Mouse (Mus musculus): ENCODE data around the gene Pdlim5.

DNA sequence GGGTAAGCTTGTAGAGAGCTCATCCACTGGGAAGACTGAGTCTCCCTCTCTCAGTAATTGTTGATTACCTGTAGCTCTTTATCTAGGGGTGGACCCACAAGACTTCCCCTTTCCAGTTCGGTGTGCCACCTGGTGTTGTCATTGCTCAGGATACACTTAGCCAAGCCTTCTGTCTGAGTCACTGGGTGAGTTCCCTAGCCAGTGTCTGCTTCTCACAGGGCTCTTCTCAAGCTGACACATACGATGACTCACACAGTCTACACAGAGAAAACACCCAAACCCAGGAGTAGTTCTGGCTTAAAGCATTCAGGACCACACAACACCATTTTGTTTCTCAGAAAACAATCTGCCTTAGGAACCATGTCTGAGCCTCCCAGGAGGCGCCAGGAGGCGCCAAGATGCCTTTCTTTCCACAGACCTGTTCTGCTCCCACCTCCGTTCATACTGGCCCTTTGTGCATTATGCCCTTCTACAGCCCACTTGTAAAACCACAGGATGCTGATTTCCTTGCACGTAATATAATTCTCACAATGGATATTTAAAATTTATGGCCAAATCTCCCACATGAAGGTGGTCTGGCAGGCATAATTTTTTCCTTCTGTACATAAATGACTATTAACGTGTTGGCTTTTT, 172.9 kb downstream of the Pdlim5 start:
- TF ChIP-seq CTCF (IDR thresholded peaks at IDR 0.05; ENCODE audit: extremely low read depth, insufficient read depth, insufficient read length, insufficient replicate concordance) (no peak), POLR2A (IDR thresholded peaks at IDR 0.05; ENCODE audit: low read depth, low read length) (no peak)
